Mouse (Mus musculus) G1E (cell line): ENCODE measurements around the gene Erf. TPM values are rescaled to one million over a fixed set of nuclear protein-coding genes. Genes with fewer than 3 reads are reported as not detected.

ENCODE experiments used
- ATAC-seq: 2 replicates; pipeline ENCODE4 v1.8.0; 2016; ENCODE audit warnings: mild to moderate bottlenecking; ENCODE audit not compliant: insufficient number of reproducible peaks, poor library complexity, low FRiP score, severe bottlenecking; ENCODE audit errors: extremely low read depth
- DNase-seq: peaks from one replicate; pipeline ENCODE4 v3.0.0; 2012; ENCODE audit warnings: low spot score
- H3K27me3 ChIP-seq: 2 replicates; pipeline ENCODE4 v1.6.1; 2012; ENCODE audit warnings: mild to moderate bottlenecking, low read length, inconsistent platforms; ENCODE audit not compliant: insufficient read depth
- H3K36me3 ChIP-seq: replicated peaks from 2 replicates; pipeline ENCODE3; 2012; ENCODE audit warnings: mild to moderate bottlenecking, inconsistent platforms
- H3K4me1 ChIP-seq: 2 replicates; pipeline ENCODE4 v1.6.1; 2012; ENCODE audit warnings: low read depth, low read length, inconsistent platforms, mixed read lengths; ENCODE audit not compliant: insufficient read depth
- H3K4me3 ChIP-seq: 2 replicates; pipeline ENCODE4 v1.5.1; 2012; ENCODE audit warnings: low read depth, mild to moderate bottlenecking, inconsistent platforms, low read length, moderate library complexity, mixed read lengths
- H3K9me3 ChIP-seq: replicated peaks from 2 replicates; pipeline ENCODE4 v1.6.1; 2012; ENCODE audit warnings: inconsistent platforms
- CTCF ChIP-seq: IDR thresholded peaks from 2 replicates; pipeline ENCODE4 v1.5.1; 2012; ENCODE audit warnings: low read depth, low read length, inconsistent platforms, mixed read lengths
- GATA1 ChIP-seq: IDR thresholded peaks from 2 replicates; pipeline ENCODE4 v1.6.1; 2012; ENCODE audit warnings: borderline replicate concordance, low read length, inconsistent platforms, mixed read lengths
- GATA2 ChIP-seq: IDR thresholded peaks from 2 replicates; pipeline ENCODE4 v1.6.1; 2012; ENCODE audit warnings: low read depth, low read length, inconsistent platforms, borderline replicate concordance
- POLR2AphosphoS5 ChIP-seq: IDR thresholded peaks from 2 replicates; pipeline ENCODE4 v1.6.1; 2012; ENCODE audit warnings: low read depth, low read length, inconsistent platforms; ENCODE audit not compliant: insufficient replicate concordance
- TAL1 ChIP-seq: conservative IDR thresholded peaks from 2 replicates; pipeline ENCODE4 v1.6.1; 2012; ENCODE audit warnings: low read depth, low read length, inconsistent platforms, mixed read lengths
- polyA plus RNA-seq: library from polyadenylated mRNA; stranded (reverse); fragments of >175 nt; gene quantifications from 2 replicates; pipeline ENCODE4 v1.2.3, GENCODE M21; 2012
- total RNA-seq, 2 experiments: library from RNA; stranded (forward) in 1 of 2; stranded (reverse) in 1 of 2; fragments of 200-1000 nt in 1 of 2; fragments of >200 nt in 1 of 2; fragmentation: Nextera tagmentation in 1 of 2; gene quantifications; 2 replicates each; pipeline ENCODE4 v1.2.3; 2014 to 2017

Erf gene
- total and polyA plus RNA-seq, 3 experiments: 6.9 to 97.7 (median 31.5) TPM

DNA sequence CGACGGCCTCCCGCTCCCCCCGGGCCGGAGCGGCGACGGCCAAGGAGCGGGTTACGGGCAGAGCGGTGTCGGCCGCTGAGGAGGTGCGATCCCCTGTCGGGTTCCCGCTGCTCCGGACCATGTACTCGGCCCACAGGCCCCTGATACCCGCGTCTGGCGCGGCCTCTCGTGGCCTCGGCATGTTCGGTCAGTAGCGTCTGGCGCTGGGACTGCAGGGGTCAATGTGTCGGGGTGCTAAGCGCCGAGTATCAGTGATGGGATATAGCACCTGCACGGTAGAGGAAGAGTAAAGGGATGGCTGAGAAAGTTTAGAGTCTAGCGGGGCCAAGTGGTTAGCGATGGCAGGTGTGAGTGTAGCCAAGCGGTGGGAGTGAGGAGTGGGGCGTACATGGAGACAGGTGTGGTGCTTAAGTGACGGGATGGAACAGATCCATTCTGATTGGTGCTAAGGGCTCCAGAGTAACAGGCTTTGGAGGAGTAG is 32.2 kb upstream of the Erf start:
- peak overlapping the region; percentile 93 for H3K4me3 ChIP-seq
- ATAC-seq: no peak
- no peaks in the 10 kb centered on the region for H3K27me3 ChIP-seq
- peaks cover 45% of the 10 kb centered on the region for H3K36me3 ChIP-seq
- H3K4me1 ChIP-seq: peaks cover 84% of the 10 kb centered on the region
- H3K9me3 ChIP-seq: no peaks in the 10 kb centered on the region
- DNase-seq: no peak
- TF ChIP-seq CTCF (no peak), GATA1 (no peak), GATA2 (no peak), TAL1 (no peak), POLR2AphosphoS5 (no peak)

DNA sequence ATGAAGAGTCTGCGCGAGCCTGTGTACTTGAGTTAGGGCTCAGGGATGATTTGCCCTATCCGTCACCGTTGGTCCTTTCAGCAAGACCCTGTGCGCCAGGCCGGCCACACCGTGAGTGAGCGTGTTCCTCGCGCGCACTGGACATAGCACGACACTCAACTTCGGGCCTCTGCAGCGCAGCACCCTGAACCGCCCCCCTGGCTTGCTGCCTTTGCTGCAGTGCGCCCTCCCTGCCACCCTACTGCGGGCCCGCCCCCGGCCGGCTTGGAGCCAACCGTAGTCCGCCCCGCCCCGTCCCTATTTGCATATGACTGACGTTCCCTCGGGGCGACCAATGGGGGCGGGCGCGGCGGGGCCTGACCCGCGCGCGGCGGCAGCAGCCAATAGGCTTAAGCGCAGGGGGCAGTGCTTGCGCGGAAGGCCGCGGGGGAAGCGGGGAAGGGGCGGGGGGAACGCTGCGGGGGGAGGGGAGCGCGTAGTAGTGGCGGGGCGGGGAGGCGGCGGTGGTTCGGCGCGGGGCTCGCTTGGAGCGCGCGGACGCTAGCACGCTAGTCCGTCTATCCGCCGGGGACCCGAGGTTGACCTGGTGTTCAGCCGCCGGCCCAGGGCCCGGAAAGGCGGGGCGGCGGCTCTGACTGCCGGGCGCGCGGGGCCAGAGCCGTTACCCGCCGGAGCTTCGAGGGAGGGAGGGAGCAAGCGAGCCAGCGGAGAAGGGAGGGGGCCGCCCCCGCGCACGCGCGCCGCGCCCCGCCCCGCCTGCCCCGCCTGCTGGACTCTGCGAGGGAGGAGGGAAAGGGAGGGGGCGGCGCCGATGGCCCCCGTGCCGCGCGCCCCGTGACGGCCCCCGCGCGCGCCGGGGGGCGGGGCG is 31.4 kb upstream of the Erf start:
- H3K4me3 ChIP-seq: peak overlapping the region; percentile 93
- H3K9me3 ChIP-seq: no peaks in the 10 kb centered on the region
- no peaks in the 10 kb centered on the region for H3K27me3 ChIP-seq
- ATAC-seq (peak; percentile 67), DNase-seq (peak; percentile 97)
- no peak for TF ChIP-seq TAL1
- 0 out of 2 replicates have a peak, but pooled peaks have one; percentile 5 for TF ChIP-seq POLR2AphosphoS5
- peaks cover 43% of the 10 kb centered on the region for H3K36me3 ChIP-seq
- H3K4me1 ChIP-seq: peaks cover 85% of the 10 kb centered on the region

DNA sequence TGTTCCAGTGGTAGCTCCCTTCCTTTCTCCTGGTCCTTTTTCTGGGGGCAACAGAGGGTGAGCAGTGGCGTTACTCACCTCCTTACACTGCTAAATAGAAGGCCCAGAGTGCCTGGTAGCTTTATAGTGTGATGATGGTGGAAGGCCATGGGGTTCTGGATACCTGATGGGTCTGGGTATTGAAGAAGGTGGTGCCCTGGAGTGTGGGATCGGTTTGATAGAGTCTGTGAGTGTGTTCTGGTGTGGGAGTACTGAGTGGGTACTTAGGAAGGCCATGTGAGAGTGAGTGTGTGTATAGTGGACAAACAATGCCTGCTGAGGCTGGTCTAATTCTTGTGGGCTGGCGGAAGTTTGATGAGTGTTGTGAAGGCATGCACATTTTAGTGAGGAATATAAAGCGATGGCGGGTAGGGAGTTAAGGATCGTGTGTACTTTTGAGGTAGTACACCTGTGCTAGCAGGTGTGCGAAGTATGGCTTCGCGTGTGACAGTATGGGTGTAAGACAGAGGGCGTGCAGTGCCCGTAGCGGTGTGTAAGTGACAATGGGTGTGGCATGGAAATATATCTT is 30.7 kb upstream of the Erf start:
- ATAC-seq (no peak), DNase-seq (no peak)
- Histone ChIP-seq H3K4me1 (peaks cover 85% of the 10 kb centered on the region), H3K36me3 (peaks cover 40% of the 10 kb centered on the region), H3K27me3 (no peaks in the 10 kb centered on the region), H3K4me3 (peak overlapping the region; percentile 70; the same call in 1 of the 2 replicates), H3K9me3 (no peaks in the 10 kb centered on the region)
- TF ChIP-seq POLR2AphosphoS5 (0 out of 2 replicates have a peak, but pooled peaks have one; percentile 55), TAL1 (no peak)

DNA sequence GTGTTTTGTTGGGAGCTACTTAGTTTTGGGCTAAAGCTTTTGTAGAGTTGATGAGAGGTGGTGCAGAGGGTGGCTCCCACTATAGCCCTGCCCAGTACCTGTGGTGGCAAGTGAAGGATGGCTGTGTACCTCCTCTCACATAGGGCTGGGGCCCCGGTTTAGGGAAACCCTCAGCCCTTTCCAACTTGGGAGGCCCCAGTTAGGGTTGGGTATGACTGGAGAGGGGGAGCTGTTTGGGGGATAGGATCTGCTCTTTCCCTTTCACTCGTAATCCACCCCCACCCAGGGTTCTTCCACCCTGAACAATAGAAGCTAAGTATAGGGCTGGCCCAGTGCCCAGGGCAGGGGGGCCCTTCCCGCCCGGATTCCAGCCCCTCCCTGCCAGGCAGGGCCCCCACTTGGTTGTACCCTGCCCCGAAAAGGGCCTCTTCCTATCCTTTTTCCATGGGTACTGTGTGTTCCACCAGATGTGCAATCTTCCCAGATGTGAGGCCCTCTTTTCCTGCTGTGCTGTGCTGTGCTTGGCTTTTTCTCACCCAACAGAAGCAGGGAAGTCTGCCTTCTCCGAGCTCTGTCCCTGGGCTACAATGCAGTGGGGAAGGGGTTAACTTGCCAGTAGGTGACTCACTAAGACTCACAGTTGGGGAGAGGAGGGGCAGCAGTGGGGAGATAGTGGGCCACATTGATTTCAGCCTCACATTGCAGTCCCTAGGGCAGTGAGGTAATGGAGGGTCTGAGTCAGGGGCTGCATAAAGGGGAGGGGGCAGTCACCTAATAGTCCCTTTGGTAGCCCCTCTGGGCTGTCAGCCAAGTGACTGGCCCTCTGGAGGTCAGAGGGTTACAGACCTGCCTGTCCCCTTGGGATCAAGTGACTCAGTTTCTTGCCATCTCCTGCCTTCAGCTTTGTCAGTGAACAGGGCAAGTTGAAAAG is 29.6 kb upstream of the Erf start:
- Histone ChIP-seq H3K9me3 (no peaks in the 10 kb centered on the region), H3K27me3 (no peaks in the 10 kb centered on the region), H3K4me1 (peaks cover 87% of the 10 kb centered on the region), H3K4me3 (peak overlapping the region; percentile 75), H3K36me3 (peaks cover 40% of the 10 kb centered on the region)
- DNase-seq: no peak
- no peak for TF ChIP-seq TAL1
- TF ChIP-seq CTCF: no peak
- TF ChIP-seq GATA2: no peak
- no peak for TF ChIP-seq GATA1
- no peak for TF ChIP-seq POLR2AphosphoS5
- ATAC-seq: no peak

DNA sequence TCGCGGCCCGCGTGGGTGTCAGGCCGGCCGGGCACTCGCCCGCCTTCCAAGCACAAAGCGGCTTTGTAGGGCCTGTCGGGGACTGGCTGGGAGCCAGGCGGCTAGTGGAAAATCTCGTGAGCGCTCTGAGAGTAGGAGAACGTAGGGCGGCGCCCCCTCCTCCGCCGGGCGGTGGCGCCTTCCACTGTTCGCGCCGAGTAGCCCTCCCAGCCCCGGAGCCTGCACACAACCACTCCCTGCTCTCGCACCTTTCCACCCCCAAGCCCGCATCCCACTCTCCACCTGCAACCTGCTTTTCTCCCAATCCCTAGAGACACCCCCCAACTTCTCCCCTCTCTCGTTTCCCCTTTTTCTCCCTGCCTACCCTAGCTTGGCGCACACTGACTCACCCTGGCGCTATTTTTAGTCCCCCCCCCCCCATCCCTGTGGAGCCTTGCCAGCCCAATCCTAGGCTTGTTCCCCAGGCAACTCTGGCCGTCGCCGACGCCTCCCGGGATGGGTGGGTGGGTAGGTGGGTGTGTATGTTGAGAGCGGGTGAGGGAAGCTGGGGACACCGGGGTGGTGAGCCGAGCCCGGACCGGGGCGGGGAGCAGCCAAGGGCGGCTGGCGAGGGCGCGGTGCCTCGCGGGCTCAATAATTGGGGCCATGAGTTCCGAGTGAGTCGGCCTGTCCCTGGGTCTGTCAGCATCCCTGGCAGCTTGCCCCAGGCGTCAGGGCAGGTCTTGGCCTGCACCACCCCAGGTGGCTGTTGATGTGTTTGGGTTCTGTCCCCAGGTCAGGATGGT is 28.7 kb upstream of the Erf start:
- Histone ChIP-seq H3K9me3 (no peaks in the 10 kb centered on the region), H3K4me1 (peaks cover 88% of the 10 kb centered on the region), H3K4me3 (peak overlapping the region; percentile 75), H3K36me3 (peaks cover 39% of the 10 kb centered on the region), H3K27me3 (no peaks in the 10 kb centered on the region)
- ATAC-seq (no peak), DNase-seq (no peak)
- no peak for TF ChIP-seq CTCF
- TF ChIP-seq GATA2: no peak
- no peak for TF ChIP-seq GATA1
- TF ChIP-seq TAL1: no peak
- TF ChIP-seq POLR2AphosphoS5: no peak

DNA sequence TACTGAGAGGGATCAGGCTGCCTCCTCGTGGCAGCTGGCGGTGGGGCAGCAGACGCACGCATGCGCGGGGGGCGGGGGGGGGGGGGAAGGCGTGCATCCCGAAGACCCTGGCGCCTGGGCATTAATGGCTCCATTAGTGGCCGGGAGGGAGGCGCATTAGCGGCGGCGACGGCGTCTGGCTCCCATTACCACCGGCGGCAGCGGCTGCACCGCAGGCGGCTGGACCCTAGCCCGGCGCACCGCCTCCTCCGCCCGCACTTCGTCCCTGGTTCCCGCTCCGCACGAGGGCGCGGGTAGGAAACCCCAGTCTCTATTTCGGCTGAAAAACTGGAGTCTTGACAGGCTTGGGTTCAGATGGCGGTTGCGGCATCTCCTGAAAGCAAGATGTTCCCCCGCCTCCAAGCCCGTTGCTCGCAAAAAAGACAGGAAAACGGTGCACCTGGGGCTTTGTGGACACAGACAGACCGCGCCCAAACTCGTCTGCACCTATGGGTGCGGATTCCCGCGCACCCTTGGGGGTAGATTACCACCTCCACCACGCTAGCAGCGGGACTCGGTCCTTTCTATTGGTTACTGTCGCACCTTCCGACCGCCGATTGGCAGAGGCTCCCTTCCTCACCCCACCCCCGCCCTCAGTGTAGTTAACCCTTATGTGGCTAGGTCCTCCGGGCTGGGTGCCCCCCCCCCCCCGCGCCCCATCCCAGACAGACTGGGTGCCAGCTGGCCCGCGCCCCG is 27.9 kb upstream of the Erf start:
- Histone ChIP-seq H3K27me3 (no peaks in the 10 kb centered on the region), H3K4me1 (peaks cover 88% of the 10 kb centered on the region), H3K9me3 (no peaks in the 10 kb centered on the region), H3K36me3 (peaks cover 41% of the 10 kb centered on the region), H3K4me3 (peak overlapping the region; percentile 75)
- ATAC-seq: peak; percentile 56
- TF ChIP-seq POLR2AphosphoS5 (no peak), GATA1 (no peak), GATA2 (no peak), CTCF (no peak), TAL1 (no peak)
- peak; percentile 90 for DNase-seq
